Mouse (Mus musculus): ENCODE measurements around the gene Gyg. TPM values are rescaled to one million over a fixed set of nuclear protein-coding genes. Genes with fewer than 3 reads are reported as not detected.

The Gyg gene
- 31.4 TPM for polyA plus RNA-seq (2014; fragmentation: Illumina TruSeq; extraction: RNeasy Lipid Tissue Mini Kit (QIAGEN cat#74804); ENCODE audit: low replicate concordance)

GRCm38 (mm10) chr3:20154531-20155367 lies at the start of gene Gyg:
Gene Gyg, minus strand, starts transcription at chr3:20155317.

Other genes with a start within 250 kb of the Gyg start
- gene Cp, start 198.3 kb downstream of the Gyg start, polyA plus RNA-seq (2014; fragmentation: Illumina TruSeq; extraction: RNeasy Lipid Tissue Mini Kit (QIAGEN cat#74804); ENCODE audit: low replicate concordance) = 15.9 TPM
- gene Hps3, start 120.0 kb downstream of the Gyg start, polyA plus RNA-seq (2014; fragmentation: Illumina TruSeq; extraction: RNeasy Lipid Tissue Mini Kit (QIAGEN cat#74804); ENCODE audit: low replicate concordance) = 40.4 TPM
- 58.3 TPM for gene Hltf, start 97.5 kb downstream of the Gyg start, polyA plus RNA-seq (2014; fragmentation: Illumina TruSeq; extraction: RNeasy Lipid Tissue Mini Kit (QIAGEN cat#74804); ENCODE audit: low replicate concordance)
- 1.3 TPM for gene Cpa3, start 86.9 kb upstream of the Gyg start, polyA plus RNA-seq (2014; fragmentation: Illumina TruSeq; extraction: RNeasy Lipid Tissue Mini Kit (QIAGEN cat#74804); ENCODE audit: low replicate concordance)
- 1,149 TPM for gene Cpb1, start 120.4 kb upstream of the Gyg start, polyA plus RNA-seq (2014; fragmentation: Illumina TruSeq; extraction: RNeasy Lipid Tissue Mini Kit (QIAGEN cat#74804); ENCODE audit: low replicate concordance)
- gene Agtr1b, start 211.9 kb upstream of the Gyg start, polyA plus RNA-seq (2014; fragmentation: Illumina TruSeq; extraction: RNeasy Lipid Tissue Mini Kit (QIAGEN cat#74804); ENCODE audit: low replicate concordance) = 1.4 TPM